Comparison of ENCODE assay signal across 22 mouse cellular contexts in genomic region chr6:54842041-54842440, GRCm38 (mm10). TPM values are rescaled to one million over a fixed set of nuclear protein-coding genes. Genes with fewer than 3 reads are reported as not detected.
DNase-seq lines count a peak whose midpoint lies in the region; ATAC-seq and TF ChIP-seq lines count a peak whose summit lies in the region.
"Had no signal": no experiment of that assay in that cellular context is flagged by ENCODE, and none has a peak within 500 bp of the region (broad histone marks: within the 10 kb centered on the region; RNA-seq: fewer than 3 reads in every experiment).

No protein-coding gene starts in this region.

- no peak overlapping the region for H3K4me3 ChIP-seq in heart, postnatal 0 days (ENCODE audit: low read depth, low read length)
- H3K4me3 ChIP-seq in limb, embryonic 12.5 days (replicated peaks), result no peak overlapping the region
- no peak overlapping the region for H3K4me3 ChIP-seq in limb, embryonic 10.5 days
- H3K4me3 ChIP-seq: embryonic facial prominence, embryonic 10.5 days; embryonic facial prominence, embryonic 12.5 days; forebrain, embryonic 13.5 days; forebrain, embryonic 15.5 days had no signal

- peak; percentile 4 for DNase-seq in heart, postnatal 0 days (ENCODE audit: low spot score)
- no peak for DNase-seq in heart, adult 11 months
- peak; percentile 20 to 29 for DNase-seq in kidney, adult 8-10 months
- DNase-seq in kidney, postnatal 4 days, result no peak
- no peak for DNase-seq in limb, embryonic 10.5 days (ENCODE audit: low spot score)
- no peak for DNase-seq in lung, postnatal 25 days (ENCODE audit: low spot score)
- DNase-seq: adrenal gland, adult 8-10 months; adrenal gland, postnatal 14 days; adrenal gland, postnatal 36 days; cerebellum, adult 11-12 months; cerebellum, adult 2 months; cerebellum, adult 9-10 months; cerebellum, postnatal 10 days; cerebellum, postnatal 25 days; forebrain, postnatal 0 days had no signal

- H3K9me3 ChIP-seq in heart, postnatal 0 days (replicated peaks; ENCODE audit: control insufficient read depth, low read length), result peaks cover 6% of the 10 kb centered on the region; the same call in 1 of the 2 replicates
- H3K9me3 ChIP-seq in limb, embryonic 12.5 days, result peaks cover 8% of the 10 kb centered on the region; the same call in 1 of the 2 replicates
- H3K9me3 ChIP-seq in limb, embryonic 10.5 days (replicated peaks), result no peaks in the 10 kb centered on the region; the same call in 1 of the 2 replicates

- no peak overlapping the region for H3K27ac ChIP-seq in heart, postnatal 0 days (ENCODE audit: low read depth)
- H3K27ac ChIP-seq in limb, embryonic 12.5 days, result peak overlapping the region; percentile 64; the same call in 1 of the 2 replicates
- H3K27ac ChIP-seq in limb, embryonic 10.5 days, result no peak overlapping the region; the same call in 1 of the 2 replicates
- H3K27ac ChIP-seq: embryonic facial prominence, embryonic 10.5 days; embryonic facial prominence, embryonic 12.5 days; forebrain, embryonic 13.5 days; forebrain, embryonic 15.5 days had no signal

- no peaks in the 10 kb centered on the region for H3K27me3 ChIP-seq in heart, postnatal 0 days (ENCODE audit: control insufficient read depth, insufficient read depth, low read length)
- no peaks in the 10 kb centered on the region for H3K27me3 ChIP-seq in limb, embryonic 12.5 days
- H3K27me3 ChIP-seq in limb, embryonic 10.5 days (ENCODE audit: low read depth, poor library complexity, severe bottlenecking), result no peaks in the 10 kb centered on the region
- H3K27me3 ChIP-seq: embryonic facial prominence, embryonic 12.5 days; forebrain, embryonic 13.5 days; forebrain, embryonic 15.5 days had no signal

- WGBS in heart, postnatal 0 days, result 53% methylated on average over 1 of the region's 1 CpGs
- 49% methylated on average over 1 of the region's 1 CpGs for WGBS in limb, embryonic 12.5 days
- WGBS in limb, embryonic 10.5 days, result 61% methylated on average over 1 of the region's 1 CpGs

- no peak for TF ChIP-seq EP300 in heart, postnatal 0 days (IDR thresholded peaks at IDR 0.05; ENCODE audit: low read depth)

- no peaks in the 10 kb centered on the region for H3K4me1 ChIP-seq in heart, postnatal 0 days (ENCODE audit: control insufficient read depth, insufficient read depth)
- peaks cover 5% of the 10 kb centered on the region for H3K4me1 ChIP-seq in limb, embryonic 12.5 days (replicated peaks)
- peaks cover 7% of the 10 kb centered on the region for H3K4me1 ChIP-seq in limb, embryonic 10.5 days
- H3K4me1 ChIP-seq: forebrain, embryonic 15.5 days had no signal

- no peak overlapping the region for H3K9ac ChIP-seq in heart, postnatal 0 days (replicated peaks; ENCODE audit: low read depth, low read length)
- H3K9ac ChIP-seq in limb, embryonic 12.5 days (replicated peaks), result no peak overlapping the region
- H3K9ac ChIP-seq: embryonic facial prominence, embryonic 12.5 days; forebrain, embryonic 13.5 days; forebrain, embryonic 15.5 days; forebrain, postnatal 0 days had no signal

- H3K36me3 ChIP-seq in heart, postnatal 0 days (replicated peaks; ENCODE audit: control insufficient read depth, insufficient read depth, low read length), result 0 out of 2 replicates have a peak, but pooled peaks cover 5% of the 10 kb centered on the region
- H3K36me3 ChIP-seq in limb, embryonic 12.5 days, result peaks cover 9% of the 10 kb centered on the region; the same call in 1 of the 2 replicates
- H3K36me3 ChIP-seq in limb, embryonic 10.5 days, result no peaks in the 10 kb centered on the region
- H3K36me3 ChIP-seq: embryonic facial prominence, embryonic 12.5 days; forebrain, embryonic 15.5 days had no signal

- H3K4me2 ChIP-seq in heart, postnatal 0 days (ENCODE audit: low read depth, low read length), result no peak overlapping the region
- no peak overlapping the region for H3K4me2 ChIP-seq in limb, embryonic 12.5 days
- H3K4me2 ChIP-seq: embryonic facial prominence, embryonic 12.5 days; forebrain, embryonic 13.5 days; forebrain, embryonic 15.5 days had no signal

- no peak for TF ChIP-seq CTCF in heart, postnatal 0 days (IDR thresholded peaks at IDR 0.05; ENCODE audit: low read depth)

- no peak for ATAC-seq in heart, postnatal 0 days (ENCODE audit: insufficient read depth, low read depth)
- ATAC-seq in limb, embryonic 12.5 days (ENCODE audit: insufficient number of reproducible peaks, insufficient read depth, low FRiP score, low TSS enrichment, low read depth), result no peak
- ATAC-seq in inflammation-experienced regulatory T-cells, adult 6 months, result peak; percentile 32
- ATAC-seq: activated CD4-positive, CD25-positive, alpha-beta regulatory T cell, adult 4 months; forebrain, embryonic 13.5 days; forebrain, embryonic 15.5 days; forebrain, postnatal 0 days had no signal

RNA-seq across cellular contexts. Expression of gene Znrf2, which starts 25.3 kb away (rescaled TPM):
- total RNA-seq in heart, postnatal 0 days (2014; rRNA removed; ENCODE audit: low replicate concordance), result 7.1 and 31.3 TPM in 2 replicates
- polyA plus RNA-seq in heart, postnatal 0 days (2015; fragmentation: Nextera tagmentation; extraction: Ambion mirVana), result 3.7 and 4.3 TPM in 2 replicates
- 3.1 and 3.9 TPM in 2 replicates for polyA plus RNA-seq in limb, embryonic 12.5 days (2016; fragmentation: Nextera tagmentation; extraction: Ambion mirVana)
- polyA plus RNA-seq in limb, embryonic 10.5 days (2016; fragmentation: Nextera tagmentation; extraction: Ambion mirVana), result 2.0 and 2.3 TPM in 2 replicates
- 10 to 100 TPM; 22.3 to 28.7 (median 23.7) TPM for polyA plus RNA-seq in inflammation-experienced regulatory T-cells, adult 6 months (2017; shearing (Covaris generic))

Comparison
In these comparisons a context has a peak if more than half of its experiments do, and no peak if none do; other contexts are left out.
1. DNase-seq: peak in heart, postnatal 0 days (single experiment) and kidney, adult 8-10 months (2 of 2); none in heart, adult 11 months (single experiment), kidney, postnatal 4 days (0 of 2), limb, embryonic 10.5 days (single experiment) and lung, postnatal 25 days (single experiment).